Mouse (Mus musculus) lung, embryonic 15.5 days (tissue): ENCODE measurements around the gene Creb3l4. TPM values are rescaled to one million over a fixed set of nuclear protein-coding genes. Genes with fewer than 3 reads are reported as not detected.

ENCODE experiments used
- ATAC-seq: fragments of 200-750 bp; cut with Nextera tagmentation; 2 replicates; pipeline ENCODE4 v1.8.0; 2017; ENCODE audit warnings: moderate number of reproducible peaks, borderline replicate concordance; ENCODE audit not compliant: low FRiP score, low TSS enrichment; ENCODE audit errors: extremely low read depth
- H3K27ac ChIP-seq: fragments of 300-500 bp; sonication (generic); 2 replicates; pipeline ENCODE4 v1.5.1; 2015; ENCODE audit warnings: moderate library complexity, mild to moderate bottlenecking, inconsistent platforms
- H3K27me3 ChIP-seq: fragments of 300-500 bp; sonication (generic); 2 replicates; pipeline ENCODE4 v1.6.1; 2015; ENCODE audit warnings: inconsistent platforms
- H3K36me3 ChIP-seq: fragments of 300-500 bp; sonication (generic); 2 replicates; pipeline ENCODE4 v1.6.1; 2015; ENCODE audit warnings: inconsistent platforms
- H3K4me1 ChIP-seq: fragments of 300-500 bp; sonication (generic); 2 replicates; pipeline ENCODE4 v1.6.1; 2015; ENCODE audit warnings: inconsistent platforms
- H3K4me2 ChIP-seq: fragments of 300-500 bp; sonication (generic); 2 replicates; pipeline ENCODE4 v1.6.1; 2015; ENCODE audit warnings: inconsistent platforms, mild to moderate bottlenecking, moderate library complexity
- H3K4me3 ChIP-seq: fragments of 300-500 bp; sonication (generic); 2 replicates; pipeline ENCODE4 v1.5.1; 2015; ENCODE audit warnings: mild to moderate bottlenecking, inconsistent platforms
- H3K9ac ChIP-seq: fragments of 300-500 bp; sonication (generic); 2 replicates; pipeline ENCODE4 v1.6.1; 2015; ENCODE audit warnings: inconsistent platforms
- H3K9me3 ChIP-seq: fragments of 300-500 bp; sonication (generic); 2 replicates; pipeline ENCODE4 v1.6.1; 2016; ENCODE audit warnings: inconsistent platforms
- WGBS: fragments of 180-500 bp; shearing (Covaris S2); methylation state at CpG from one replicate; pipeline ENCODE4 v1.1.7; 2015; 5-methylcytosine and 5-hydroxymethylcytosine counted together
- microRNA-seq: library from miRNA; unstranded; fragments of <30 nt; microRNA quantifications from one replicate; pipeline ENCODE4, GENCODE M21; 2016
- polyA plus RNA-seq: library from polyadenylated mRNA; unstranded; fragments of >200 nt; fragmentation: Nextera tagmentation; extraction: Ambion mirVana; gene quantifications from 2 replicates; pipeline ENCODE4 v1.2.1, GENCODE M21; 2015

The Creb3l4 gene
- polyA plus RNA-seq, 1 experiment from 2014 or later = 6.3 TPM

GRCm38 (mm10) chr3:90202884-90203283 lies 40.4 kb downstream of the Creb3l4 start:
- ATAC-seq = no peak
- no peaks in the 10 kb centered on the region for H3K27me3 ChIP-seq
- no peaks in the 10 kb centered on the region for H3K4me1 ChIP-seq
- H3K4me2 ChIP-seq = no peak overlapping the region
- 50% methylated on average over 1 of the region's 1 CpGs for WGBS
- no peak overlapping the region for H3K27ac ChIP-seq
- peaks cover 4% of the 10 kb centered on the region for H3K36me3 ChIP-seq
- H3K9ac ChIP-seq = no peak overlapping the region
- no peaks in the 10 kb centered on the region for H3K9me3 ChIP-seq
- no peak overlapping the region for H3K4me3 ChIP-seq

- Histone ChIP-seq H3K27me3 (no peaks in the 10 kb centered on the region), H3K36me3 (no peaks in the 10 kb centered on the region), H3K4me2 (no peak overlapping the region), H3K4me3 (no peak overlapping the region), H3K27ac (no peak overlapping the region), H3K9me3 (no peaks in the 10 kb centered on the region), H3K4me1 (no peaks in the 10 kb centered on the region), H3K9ac (no peak overlapping the region)
- WGBS = 74% methylated on average over 1 of the region's 1 CpGs
- ATAC-seq = no peak
Measured at GRCm38 (mm10) chr3:90197548-90197947, 45.8 kb downstream of the Creb3l4 start.

- Histone ChIP-seq H3K4me2 (no peak overlapping the region), H3K9ac (no peak overlapping the region), H3K36me3 (no peaks in the 10 kb centered on the region), H3K27ac (no peak overlapping the region), H3K4me1 (no peaks in the 10 kb centered on the region), H3K4me3 (no peak overlapping the region), H3K27me3 (no peaks in the 10 kb centered on the region), H3K9me3 (no peaks in the 10 kb centered on the region)
- WGBS = 60% methylated on average over 1 of the region's 1 CpGs
- no peak for ATAC-seq
Measured at GRCm38 (mm10) chr3:90195644-90196043, 47.7 kb downstream of the Creb3l4 start.

- no peak for ATAC-seq
- WGBS = 47% methylated on average over 4 of the region's 4 CpGs
- Histone ChIP-seq H3K4me2 (no peak overlapping the region), H3K9me3 (no peaks in the 10 kb centered on the region), H3K4me3 (no peak overlapping the region), H3K36me3 (no peaks in the 10 kb centered on the region), H3K9ac (no peak overlapping the region), H3K4me1 (no peaks in the 10 kb centered on the region), H3K27ac (no peak overlapping the region), H3K27me3 (no peaks in the 10 kb centered on the region)
Measured at GRCm38 (mm10) chr3:90194759-90195158, 48.6 kb downstream of the Creb3l4 start.

GRCm38 (mm10) chr3:90190859-90191510 lies 52.3 kb downstream of the Creb3l4 start:
- WGBS = 63% methylated on average over 11 of the region's 11 CpGs
- Histone ChIP-seq H3K36me3 (no peaks in the 10 kb centered on the region), H3K9me3 (no peaks in the 10 kb centered on the region), H3K4me2 (no peak overlapping the region), H3K27me3 (no peaks in the 10 kb centered on the region), H3K4me1 (no peaks in the 10 kb centered on the region), H3K4me3 (no peak overlapping the region), H3K9ac (no peak overlapping the region), H3K27ac (no peak overlapping the region)
- no peak for ATAC-seq

Small RNAs within 50 kb of the gene (microRNA-seq; reads per million reads assigned to microRNA genes)
- gene Mir7012 = not detected

Other genes starting within 250 kb of the Creb3l4 start
- 164 TPM in 2 replicates for gene Hax1, start 244.7 kb downstream of the Creb3l4 start, polyA plus RNA-seq
- gene 4933434E20Rik, start 191.9 kb downstream of the Creb3l4 start, polyA plus RNA-seq = 142 and 154 TPM in 2 replicates
- gene Ubap2l, start 190.9 kb downstream of the Creb3l4 start, polyA plus RNA-seq = 153 and 157 TPM in 2 replicates
- gene Tpm3, start 170.9 kb downstream of the Creb3l4 start, polyA plus RNA-seq = 637 and 683 TPM in 2 replicates
- gene Nup210l, start 139.4 kb downstream of the Creb3l4 start, polyA plus RNA-seq = 0.37 and 0.40 TPM in 2 replicates
- gene Rps27, start 29.9 kb downstream of the Creb3l4 start, polyA plus RNA-seq = 1,416 and 1,510 TPM in 2 replicates
- gene Rab13, start 29.8 kb downstream of the Creb3l4 start, polyA plus RNA-seq = 35.8 and 40.0 TPM in 2 replicates
- gene Jtb, start 11.9 kb downstream of the Creb3l4 start, polyA plus RNA-seq = 90.2 and 100 TPM in 2 replicates
- 94.7 and 102 TPM in 2 replicates for gene Slc39a1, start 4.7 kb upstream of the Creb3l4 start, polyA plus RNA-seq
- 19.9 and 21.1 TPM in 2 replicates for gene Crtc2, start 10.7 kb upstream of the Creb3l4 start, polyA plus RNA-seq
- gene Dennd4b, start 21.7 kb upstream of the Creb3l4 start, polyA plus RNA-seq = 3.4 and 4.8 TPM in 2 replicates
- 10.6 and 11.7 TPM in 2 replicates for gene Gatad2b, start 49.7 kb upstream of the Creb3l4 start, polyA plus RNA-seq
- gene Slc27a3, start 146.4 kb upstream of the Creb3l4 start, polyA plus RNA-seq = 25.7 and 25.8 TPM in 2 replicates
- gene Ints3, start 190.1 kb upstream of the Creb3l4 start, polyA plus RNA-seq = 30.8 and 33.3 TPM in 2 replicates
- 17.3 and 21.0 TPM in 2 replicates for gene Npr1, start 222.4 kb upstream of the Creb3l4 start, polyA plus RNA-seq
- 208 and 219 TPM in 2 replicates for gene Ilf2, start 232.6 kb upstream of the Creb3l4 start, polyA plus RNA-seq
- 77.3 and 85.6 TPM in 2 replicates for gene Snapin, start 247.5 kb upstream of the Creb3l4 start, polyA plus RNA-seq